Mouse (Mus musculus): Measurements from ENCODE around the gene Ccdc173.

- TF ChIP-seq CTCF (IDR thresholded peaks at IDR 0.05; ENCODE audit: low read depth) (no peak), EP300 (IDR thresholded peaks at IDR 0.05; ENCODE audit: low read depth) (no peak)
Measured at GRCm38 (mm10) chr2:69716483-69716882, 72.9 kb downstream of the Ccdc173 start.

Data from liver, postnatal 0 days (tissue).